Mouse (Mus musculus): ENCODE measurements around the gene Golga3. TPM values are rescaled to one million over a fixed set of nuclear protein-coding genes. Genes with fewer than 3 reads are reported as not detected.

Gene Golga3
- polyA plus RNA-seq (2012; rRNA removed), result 16.2 and 17.4 TPM in 2 replicates

GRCm38 (mm10) chr5:110176362-110177020 is at the start of gene Golga3:
Golga3 (plus strand) TSS chr5:110176701.

GRCm38 (mm10) chr5:110135293-110136086 is 41.0 kb upstream of the Golga3 start, which contains the start of gene Chfr:
Chfr (plus strand) TSS chr5:110135842.

GRCm38 (mm10) chr5:110230780-110231461 is 54.4 kb downstream of the Golga3 start, which contains the start of gene Ankle2:
Ankle2 (plus strand) TSS chr5:110231004.

GRCm38 (mm10) chr5:110269141-110270101 is 92.9 kb downstream of the Golga3 start, which contains the start of gene Pgam5:
Pgam5 (minus strand) TSS chr5:110269913.

Other genes starting within 250 kb of the Golga3 start
- 15.5 and 27.7 TPM in 2 replicates for gene Zfp932, start 180.2 kb upstream of the Golga3 start, polyA plus RNA-seq (2012; rRNA removed)
- 0.54 and 2.7 TPM in 2 replicates for gene Gm17655, start 104.2 kb upstream of the Golga3 start, polyA plus RNA-seq (2012; rRNA removed)
- 0.68 and 1.4 TPM in 2 replicates for gene Gm35315, start 82.3 kb upstream of the Golga3 start, polyA plus RNA-seq (2012; rRNA removed)
- gene Plcxd1, start 76.7 kb upstream of the Golga3 start, polyA plus RNA-seq (2012; rRNA removed), result 0.10 and 0.57 TPM in 2 replicates
- 117 and 148 TPM in 2 replicates for gene Gtpbp6, start 68.5 kb upstream of the Golga3 start, polyA plus RNA-seq (2012; rRNA removed)
- gene Zfp605, start 66.6 kb upstream of the Golga3 start, polyA plus RNA-seq (2012; rRNA removed), result 6.3 and 6.9 TPM in 2 replicates
- 73.4 and 73.9 TPM in 2 replicates for gene Chfr, start 40.9 kb upstream of the Golga3 start, polyA plus RNA-seq (2012; rRNA removed)
- gene Ankle2, start 54.3 kb downstream of the Golga3 start, polyA plus RNA-seq (2012; rRNA removed), result 23.6 and 26.5 TPM in 2 replicates
- gene Pgam5, start 93.2 kb downstream of the Golga3 start, polyA plus RNA-seq (2012; rRNA removed), result 32.6 and 56.2 TPM in 2 replicates
- gene Pxmp2, start 109.5 kb downstream of the Golga3 start, polyA plus RNA-seq (2012; rRNA removed), result 6.3 and 7.0 TPM in 2 replicates
- gene Pole, start 109.6 kb downstream of the Golga3 start, polyA plus RNA-seq (2012; rRNA removed), result 37.9 and 44.7 TPM in 2 replicates
- 0.71 and 1.4 TPM in 2 replicates for gene P2rx2, start 166.5 kb downstream of the Golga3 start, polyA plus RNA-seq (2012; rRNA removed)
- gene Lrcol1, start 168.0 kb downstream of the Golga3 start, polyA plus RNA-seq (2012; rRNA removed), result 0.06 TPM in 1 of 2 replicates, not detected in the other

Data from central nervous system, embryonic 11.5 days (tissue).